Mouse (Mus musculus) lung, embryonic 16.5 days (tissue): Measurements from ENCODE around the gene Tmem120a. TPM values are rescaled to one million over a fixed set of nuclear protein-coding genes. Genes with fewer than 3 reads are reported as not detected.
A peak's percentile ranks its signal among the peaks of the same experiment; 100 is the strongest.

Experiments
- ATAC-seq: fragments of 200-750 bp; cut with Nextera tagmentation; 2 replicates; pipeline ENCODE4 v1.8.0; 2017; ENCODE audit warnings: low read depth, mild to moderate bottlenecking, moderate library complexity
- H3K27ac ChIP-seq: fragments of 300-500 bp; sonication (generic); 2 replicates; pipeline ENCODE4 v1.5.1; 2014; ENCODE audit warnings: mild to moderate bottlenecking, control low read depth, low read length
- H3K27me3 ChIP-seq: fragments of 300-500 bp; sonication (generic); 2 replicates; pipeline ENCODE4 v1.6.1; 2014; ENCODE audit warnings: low read depth, low read length, mixed read lengths; ENCODE audit not compliant: control insufficient read depth, insufficient read depth
- H3K36me3 ChIP-seq: fragments of 300-500 bp; sonication (generic); 2 replicates; pipeline ENCODE4 v1.6.1; 2014; ENCODE audit warnings: low read length; ENCODE audit not compliant: control insufficient read depth, insufficient read depth
- H3K4me1 ChIP-seq: fragments of 300-500 bp; sonication (generic); replicated peaks from 2 replicates; pipeline ENCODE4 v1.6.1; 2014; ENCODE audit warnings: low read length, mixed read lengths; ENCODE audit not compliant: control insufficient read depth, insufficient read depth
- H3K4me2 ChIP-seq: fragments of 300-500 bp; sonication (generic); 2 replicates; pipeline ENCODE4 v1.6.1; 2014; ENCODE audit warnings: low read depth, low read length, control low read depth
- H3K4me3 ChIP-seq: fragments of 300-500 bp; sonication (generic); 2 replicates; pipeline ENCODE4 v1.5.1; 2014; ENCODE audit warnings: mild to moderate bottlenecking, low read length, control low read depth
- H3K9ac ChIP-seq: fragments of 300-500 bp; sonication (generic); 2 replicates; pipeline ENCODE4 v1.6.1; 2014; ENCODE audit warnings: low read length, control low read depth
- H3K9me3 ChIP-seq: fragments of 300-500 bp; sonication (generic); 2 replicates; pipeline ENCODE4 v1.6.1; 2016; ENCODE audit warnings: low read length; ENCODE audit not compliant: control insufficient read depth
- WGBS: fragments of 180-500 bp; shearing (Covaris S2); extraction: QIAGEN DNeasy Blood & Tissue Kit; methylation state at CpG from one replicate; pipeline ENCODE4 v1.1.7; 2014; 5-methylcytosine and 5-hydroxymethylcytosine counted together
- microRNA-seq: library from miRNA; unstranded; fragments of <30 nt; microRNA quantifications from one replicate; pipeline ENCODE4, GENCODE M21; 2016
- polyA plus RNA-seq: library from polyadenylated mRNA; unstranded; fragments of >200 nt; fragmentation: Nextera tagmentation; extraction: Ambion mirVana; gene quantifications from 2 replicates; pipeline ENCODE4 v1.2.1, GENCODE M21; 2015

Tmem120a gene
- polyA plus RNA-seq, 1 experiment from 2014 or later, result 37.9 TPM

GRCm38 (mm10) chr5:135690401-135690800 lies 53.8 kb downstream of the Tmem120a start:
- ATAC-seq, result no peak
- Histone ChIP-seq H3K4me3 (peak overlapping the region; percentile 70), H3K36me3 (no peaks in the 10 kb centered on the region), H3K27ac (no peak overlapping the region), H3K9me3 (no peaks in the 10 kb centered on the region), H3K4me1 (peaks cover 18% of the 10 kb centered on the region), H3K9ac (no peak overlapping the region), H3K4me2 (peak overlapping the region; percentile 71), H3K27me3 (no peaks in the 10 kb centered on the region)
- 79% methylated on average over 5 of the region's 5 CpGs for WGBS

Small RNA genes lying within 50 kb of the gene (microRNA-seq; reads per million reads assigned to microRNA genes)
- gene Mir7034, result not detected

Other genes with a start within 250 kb of the Tmem120a start
- gene Hip1, start 199.3 kb downstream of the Tmem120a start, polyA plus RNA-seq, result 33.7 and 35.1 TPM in 2 replicates
- gene Ccl26, start 180.9 kb downstream of the Tmem120a start, polyA plus RNA-seq, result not detected in 2 replicates
- gene Ccl24, start 171.4 kb downstream of the Tmem120a start, polyA plus RNA-seq, result 2.9 and 5.5 TPM in 2 replicates
- 30.8 and 33.1 TPM in 2 replicates for gene Rhbdd2, start 111.8 kb downstream of the Tmem120a start, polyA plus RNA-seq
- gene Por, start 74.4 kb downstream of the Tmem120a start, polyA plus RNA-seq, result 77.4 and 83.5 TPM in 2 replicates
- gene Styxl1, start 33.9 kb upstream of the Tmem120a start, polyA plus RNA-seq, result 0.84 and 1.2 TPM in 2 replicates
- 433 and 434 TPM in 2 replicates for gene Mdh2, start 34.0 kb upstream of the Tmem120a start, polyA plus RNA-seq
- 0.35 and 0.57 TPM in 2 replicates for gene Srrm3, start 62.4 kb upstream of the Tmem120a start, polyA plus RNA-seq
- gene Hspb1, start 143.5 kb upstream of the Tmem120a start, polyA plus RNA-seq, result 126 and 127 TPM in 2 replicates
- 150 and 155 TPM in 2 replicates for gene Ywhag, start 190.2 kb upstream of the Tmem120a start, polyA plus RNA-seq
- 3.0 and 3.2 TPM in 2 replicates for gene Ssc4d, start 230.1 kb upstream of the Tmem120a start, polyA plus RNA-seq
- gene Zp3, start 235.7 kb upstream of the Tmem120a start, polyA plus RNA-seq, result 0.16 and 0.19 TPM in 2 replicates